Mouse (Mus musculus): ENCODE data around the gene Chil6. TPM values are rescaled to one million over a fixed set of nuclear protein-coding genes. Genes with fewer than 3 reads are reported as not detected.

Chil6 gene
- polyA plus RNA-seq (2014; fragmentation: Illumina TruSeq; extraction: RNeasy Lipid Tissue Mini Kit (QIAGEN cat#74804); ENCODE audit: low read depth, low replicate concordance): not detected

GRCm38 (mm10) chr3:106406082-106406481 lies at the start of gene Chil6:
Gene Chil6 (minus strand): TSS chr3:106406182.

Other genes with a start within 250 kb of the Chil6 start
- gene Chil3, start 238.6 kb downstream of the Chil6 start, polyA plus RNA-seq (2014; fragmentation: Illumina TruSeq; extraction: RNeasy Lipid Tissue Mini Kit (QIAGEN cat#74804); ENCODE audit: low read depth, low replicate concordance): 0.66 TPM
- gene Chil4, start 186.7 kb downstream of the Chil6 start, polyA plus RNA-seq (2014; fragmentation: Illumina TruSeq; extraction: RNeasy Lipid Tissue Mini Kit (QIAGEN cat#74804); ENCODE audit: low read depth, low replicate concordance): not detected
- 10.5 TPM for gene Dennd2d, start 76.2 kb upstream of the Chil6 start, polyA plus RNA-seq (2014; fragmentation: Illumina TruSeq; extraction: RNeasy Lipid Tissue Mini Kit (QIAGEN cat#74804); ENCODE audit: low read depth, low replicate concordance)
- 343 TPM for gene Dram2, start 141.6 kb upstream of the Chil6 start, polyA plus RNA-seq (2014; fragmentation: Illumina TruSeq; extraction: RNeasy Lipid Tissue Mini Kit (QIAGEN cat#74804); ENCODE audit: low read depth, low replicate concordance)
- gene Cept1, start 141.6 kb upstream of the Chil6 start, polyA plus RNA-seq (2014; fragmentation: Illumina TruSeq; extraction: RNeasy Lipid Tissue Mini Kit (QIAGEN cat#74804); ENCODE audit: low read depth, low replicate concordance): 272 TPM